Mouse (Mus musculus): ENCODE data around the gene Mzf1. TPM values are rescaled to one million over a fixed set of nuclear protein-coding genes. Genes with fewer than 3 reads are reported as not detected.

Gene Mzf1
- total and polyA plus RNA-seq, 3 experiments, result 0.77 to 2.4 TPM; not detected in 1

- Histone ChIP-seq H3K9ac (ENCODE audit: control insufficient read depth, low read depth, low read length, poor library complexity, severe bottlenecking) (no peak within 1 kb of the TSS), H3K27ac (ENCODE audit: control insufficient read depth, low read depth, low read length) (no peak within 1 kb of the TSS), H3K27me3 (ENCODE audit: control insufficient read depth in 1 of 2, insufficient read depth in 2 of 2, low read length in 2 of 2) (no peaks in the 10 kb centered on the region), H3K4me1 (ENCODE audit: control insufficient read depth in 1 of 2, insufficient read depth in 2 of 2, low read length in 2 of 2) (no peaks in the 10 kb centered on the region), H3K9me3 (replicated peaks; ENCODE audit: insufficient read depth, low read length) (no peaks in the 10 kb centered on the region), H3K36me3 (ENCODE audit: control insufficient read depth in 1 of 2, insufficient read depth in 2 of 2, low read length in 2 of 2) (no peaks in the 10 kb centered on the region), H3K79me2 (ENCODE audit: control insufficient read depth, insufficient read depth, low read length, poor library complexity) (no peaks in the 10 kb centered on the region), H3K4me3 (ENCODE audit: control insufficient read depth in 1 of 2, insufficient read depth in 1 of 2, low read depth in 2 of 2, low read length in 2 of 2) (no peak within 1 kb of the TSS)
- DNase-seq (ENCODE audit: low read depth, low spot score), result no peak
- TF ChIP-seq POLR2A (IDR thresholded peaks at IDR 0.05; ENCODE audit: control insufficient read depth in 1 of 2, insufficient read depth in 1 of 2, low read depth in 1 of 2, low read length in 2 of 2, poor library complexity in 1 of 2), result no peak
- TF ChIP-seq CHD1 (IDR thresholded peaks at IDR 0.05; ENCODE audit: low read depth, low read length), result no peak
- TF ChIP-seq JUND (IDR thresholded peaks at IDR 0.05; ENCODE audit: low read depth, low read length), result no peak
- no peak for TF ChIP-seq HCFC1 (IDR thresholded peaks at IDR 0.05; ENCODE audit: low read depth, low read length)
- TF ChIP-seq RCOR1 (IDR thresholded peaks at IDR 0.05; ENCODE audit: low read depth, low read length), result no peak
- TF ChIP-seq NELFE (IDR thresholded peaks at IDR 0.05; ENCODE audit: low read depth, low read length), result no peak
- no peak for TF ChIP-seq RAD21 (IDR thresholded peaks at IDR 0.05; ENCODE audit: low read depth, low read length)
- no peak for TF ChIP-seq USF1 (IDR thresholded peaks at IDR 0.05; ENCODE audit: low read depth, low read length)
- no peak for TF ChIP-seq GABPA (IDR thresholded peaks at IDR 0.05; ENCODE audit: low read depth, low read length)
- TF ChIP-seq ELF1 (IDR thresholded peaks at IDR 0.05; ENCODE audit: low read depth, low read length), result no peak
- no peak for TF ChIP-seq NRF1 (IDR thresholded peaks at IDR 0.05; ENCODE audit: insufficient read depth, low read depth, low read length, poor library complexity, severe bottlenecking)
- no peak for TF ChIP-seq EP300 (IDR thresholded peaks at IDR 0.05; ENCODE audit: low read depth in 1 of 2, low read length in 2 of 2)
- no peak for TF ChIP-seq MAFK (IDR thresholded peaks at IDR 0.05; ENCODE audit: borderline replicate concordance, low read depth, low read length)
- no peak for TF ChIP-seq ZMIZ1 (IDR thresholded peaks at IDR 0.05; ENCODE audit: low read depth, low read length)
- TF ChIP-seq SIN3A (IDR thresholded peaks at IDR 0.05; ENCODE audit: low read length), result no peak
Measured at GRCm38 (mm10) chr7:12998851-12999250, 55.7 kb downstream of the Mzf1 start, which contains the start of gene Trim28. Gene Trim28 (plus strand): TSS chr7:12999114.

- H3K36me3 ChIP-seq (ENCODE audit: control insufficient read depth in 1 of 2, insufficient read depth in 2 of 2, low read length in 2 of 2), result no peaks in the 10 kb centered on the region
- DNase-seq (ENCODE audit: low read depth, low spot score), result no peak
- no peak within 1 kb of the TSS for H3K9ac ChIP-seq (ENCODE audit: control insufficient read depth, low read depth, low read length, poor library complexity, severe bottlenecking)
- H3K27ac ChIP-seq (ENCODE audit: control insufficient read depth, low read depth, low read length), result no peak within 1 kb of the TSS
- TF ChIP-seq USF1 (IDR thresholded peaks at IDR 0.05; ENCODE audit: low read depth, low read length), result no peak
- TF ChIP-seq ZMIZ1 (IDR thresholded peaks at IDR 0.05; ENCODE audit: low read depth, low read length), result no peak
- TF ChIP-seq CHD1 (IDR thresholded peaks at IDR 0.05; ENCODE audit: low read depth, low read length), result no peak
- no peak for TF ChIP-seq CTCF (IDR thresholded peaks at IDR 0.05 in 2 of 3, conservative IDR thresholded peaks at IDR 0.05 in 1 of 3; ENCODE audit: control insufficient read depth in 1 of 3, insufficient read depth in 1 of 3, low read depth in 2 of 3, low read length in 3 of 3, poor library complexity in 1 of 3, severe bottlenecking in 1 of 3)
- H3K4me1 ChIP-seq (ENCODE audit: control insufficient read depth in 1 of 2, insufficient read depth in 2 of 2, low read length in 2 of 2), result no peaks in the 10 kb centered on the region
- H3K4me3 ChIP-seq (ENCODE audit: control insufficient read depth in 1 of 2, insufficient read depth in 1 of 2, low read depth in 2 of 2, low read length in 2 of 2), result no peak within 1 kb of the TSS
- H3K27me3 ChIP-seq (ENCODE audit: control insufficient read depth in 1 of 2, insufficient read depth in 2 of 2, low read length in 2 of 2), result no peaks in the 10 kb centered on the region
- no peaks in the 10 kb centered on the region for H3K79me2 ChIP-seq (ENCODE audit: control insufficient read depth, insufficient read depth, low read length, poor library complexity)
- no peaks in the 10 kb centered on the region for H3K9me3 ChIP-seq (replicated peaks; ENCODE audit: insufficient read depth, low read length)
Measured at GRCm38 (mm10) chr7:12998053-12998452, 56.5 kb downstream of the Mzf1 start, which contains the start of gene Slc27a5. Gene Slc27a5 (minus strand): TSS chr7:12998192.
